Mouse (Mus musculus) embryonic facial prominence, embryonic 15.5 days (tissue): ENCODE results near the gene Dclk2. TPM values are rescaled to one million over a fixed set of nuclear protein-coding genes. Genes with fewer than 3 reads are reported as not detected.

Experiments used
- ATAC-seq: fragments of 200-750 bp; cut with Nextera tagmentation; 2 replicates; pipeline ENCODE4 v1.8.0; 2017; ENCODE audit warnings: low read depth, moderate TSS enrichment; ENCODE audit not compliant: insufficient number of reproducible peaks, low FRiP score, low TSS enrichment
- H3K27ac ChIP-seq: fragments of 300-500 bp; sonication (generic); replicated peaks from 2 replicates; pipeline ENCODE4 v1.5.1; 2015; ENCODE audit warnings: mild to moderate bottlenecking, inconsistent platforms
- H3K27me3 ChIP-seq: fragments of 300-500 bp; sonication (generic); 2 replicates; pipeline ENCODE4 v1.6.1; 2015; ENCODE audit warnings: inconsistent platforms
- H3K36me3 ChIP-seq: fragments of 300-500 bp; sonication (generic); 2 replicates; pipeline ENCODE4 v1.6.1; 2015; ENCODE audit warnings: mild to moderate bottlenecking, inconsistent platforms
- H3K4me1 ChIP-seq: fragments of 300-500 bp; sonication (generic); 2 replicates; pipeline ENCODE4 v1.6.1; 2015; ENCODE audit warnings: inconsistent platforms
- H3K4me2 ChIP-seq: fragments of 300-500 bp; sonication (generic); replicated peaks from 2 replicates; pipeline ENCODE4 v1.6.1; 2015; ENCODE audit warnings: mild to moderate bottlenecking, inconsistent platforms
- H3K4me3 ChIP-seq: fragments of 300-500 bp; sonication (generic); replicated peaks from 2 replicates; pipeline ENCODE4 v1.5.1; 2015; ENCODE audit warnings: mild to moderate bottlenecking, inconsistent platforms
- H3K9ac ChIP-seq: fragments of 300-500 bp; sonication (generic); 2 replicates; pipeline ENCODE4 v1.6.1; 2015; ENCODE audit warnings: inconsistent platforms
- H3K9me3 ChIP-seq: fragments of 300-500 bp; sonication (generic); replicated peaks from 2 replicates; pipeline ENCODE4 v1.6.1; 2016; ENCODE audit warnings: inconsistent platforms
- WGBS: fragments of 180-500 bp; shearing (Covaris S2); methylation state at CpG from one replicate; pipeline ENCODE4 v1.1.7; 2015; 5-methylcytosine and 5-hydroxymethylcytosine counted together
- polyA plus RNA-seq: library from polyadenylated mRNA; unstranded; fragments of >200 nt; fragmentation: Nextera tagmentation; extraction: Ambion mirVana; gene quantifications from 2 replicates; pipeline ENCODE4 v1.2.1, GENCODE M21; 2015

The Dclk2 gene
- polyA plus RNA-seq, 1 experiment from 2014 or later: 13.9 TPM

DNA sequence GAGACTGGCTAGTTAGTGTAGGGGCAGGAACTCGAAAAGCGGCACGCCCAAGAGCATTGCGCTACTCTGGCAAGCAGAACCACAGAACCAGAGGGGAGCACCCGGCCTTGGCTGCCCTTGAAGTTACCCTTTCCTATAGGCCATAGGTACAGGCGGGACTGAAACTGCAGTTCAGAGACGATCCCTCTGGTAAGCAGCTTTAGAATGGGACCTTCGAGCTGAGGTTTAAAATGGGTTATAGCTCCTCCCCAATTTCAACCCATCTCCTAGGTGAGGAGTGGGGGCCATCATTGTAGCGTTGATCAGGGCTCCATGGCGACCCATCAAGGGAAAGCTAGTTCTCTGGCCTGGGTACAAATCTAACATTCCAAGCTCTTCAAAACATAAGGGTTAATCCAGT is 3.0 kb upstream of the Dclk2 start:
- Histone ChIP-seq H3K4me1 (peaks cover 16% of the 10 kb centered on the region), H3K27ac (no peak overlapping the region), H3K27me3 (peaks cover 15% of the 10 kb centered on the region; the same call in 1 of the 2 replicates), H3K9ac (no peak overlapping the region), H3K4me3 (no peak overlapping the region), H3K36me3 (no peaks in the 10 kb centered on the region), H3K4me2 (no peak overlapping the region), H3K9me3 (no peaks in the 10 kb centered on the region)
- ATAC-seq: no peak
- WGBS: 87% methylated on average over 10 of the region's 10 CpGs

DNA sequence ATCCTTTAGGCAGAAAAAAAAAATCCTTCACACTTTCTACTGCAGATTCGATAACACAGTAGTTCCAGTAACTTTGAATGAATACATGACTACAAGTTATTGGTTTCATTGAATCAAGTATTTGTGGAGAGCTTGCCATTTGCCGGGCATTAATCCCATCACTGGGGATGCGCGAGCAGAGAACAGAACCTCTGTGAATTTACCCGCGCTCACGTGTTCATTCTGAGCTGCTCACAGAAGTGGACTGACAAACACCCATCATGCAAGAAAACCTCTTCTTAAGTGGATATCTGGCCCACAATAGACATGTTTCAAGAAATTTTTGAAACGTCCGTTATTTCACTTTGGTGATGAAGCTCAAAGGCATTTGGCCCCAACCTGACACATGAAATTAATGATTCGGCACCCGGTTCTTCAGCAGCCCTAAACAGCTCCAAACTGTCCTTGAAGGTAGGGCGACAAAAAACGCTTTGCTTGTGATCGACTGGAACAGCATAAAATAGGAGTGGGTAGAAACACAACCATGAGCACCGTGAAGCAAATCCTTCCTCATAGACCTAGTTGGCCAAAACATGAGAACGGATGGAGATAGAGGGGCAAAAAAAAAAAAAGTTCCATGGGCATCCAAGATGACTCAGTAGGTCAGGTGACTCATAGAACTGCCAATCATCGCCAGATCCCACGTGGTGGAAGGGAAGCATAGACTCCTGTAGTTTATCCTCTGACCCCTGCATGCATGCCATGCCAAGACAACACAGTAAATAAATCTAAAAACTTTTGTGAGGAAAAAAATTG is 726 bp upstream of the Dclk2 start:
- Histone ChIP-seq H3K4me2 (peak overlapping the region; percentile 92), H3K4me3 (peak overlapping the region; percentile 83), H3K4me1 (peaks cover 16% of the 10 kb centered on the region), H3K9me3 (no peaks in the 10 kb centered on the region), H3K27me3 (peaks cover 15% of the 10 kb centered on the region; the same call in 1 of the 2 replicates), H3K27ac (no peak overlapping the region), H3K9ac (no peak overlapping the region), H3K36me3 (no peaks in the 10 kb centered on the region)
- WGBS: 70% methylated on average over 18 of the region's 18 CpGs
- no peak for ATAC-seq

DNA sequence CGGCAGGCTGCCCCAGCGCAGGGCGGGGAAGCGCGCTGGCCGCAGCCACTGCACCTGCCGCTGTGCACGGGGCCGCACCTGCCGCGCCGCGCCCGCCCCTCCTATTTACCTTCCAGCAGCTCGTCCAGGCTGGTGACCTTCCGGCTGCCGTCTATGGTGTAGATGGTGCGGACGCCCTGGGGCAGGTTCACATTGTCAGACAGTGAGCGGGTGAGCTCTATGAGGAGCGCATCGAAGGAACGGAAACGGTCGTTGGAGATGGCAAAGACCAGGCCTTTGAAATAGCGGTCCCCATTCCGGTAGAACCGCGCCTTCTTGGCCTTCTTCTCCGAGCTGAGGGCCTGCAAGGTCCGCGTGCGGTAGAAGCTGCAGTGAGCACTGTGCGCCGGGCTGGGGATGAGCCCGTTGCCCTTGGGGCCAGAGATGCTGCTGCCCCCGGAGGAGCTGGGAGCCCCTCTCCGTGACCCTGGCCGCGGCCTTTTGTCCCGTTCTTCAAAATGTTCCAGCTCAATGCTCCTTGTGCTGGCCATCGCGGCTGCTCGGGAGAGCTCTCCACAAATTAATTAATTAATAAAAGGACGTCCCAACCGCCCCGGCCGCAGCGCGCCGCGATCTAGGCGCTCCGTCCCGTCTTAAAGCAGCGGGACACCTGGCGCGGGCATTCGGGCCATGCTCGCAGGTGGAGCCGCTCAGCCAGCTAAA is 860 bp downstream of the Dclk2 start:
- H3K9ac ChIP-seq: peak overlapping the region; percentile 58
- H3K4me1 ChIP-seq: peaks cover 16% of the 10 kb centered on the region
- H3K27ac ChIP-seq: no peak overlapping the region
- H3K27me3 ChIP-seq: peaks cover 15% of the 10 kb centered on the region; the same call in 1 of the 2 replicates
- no peaks in the 10 kb centered on the region for H3K9me3 ChIP-seq
- WGBS: under 1% methylated on average over 61 of the region's 61 CpGs
- ATAC-seq: peak; percentile 39; the same call in 1 of the 2 replicates
- H3K36me3 ChIP-seq: no peaks in the 10 kb centered on the region
- peak overlapping the region; percentile 92 for H3K4me2 ChIP-seq
- peak overlapping the region; percentile 83 for H3K4me3 ChIP-seq

DNA sequence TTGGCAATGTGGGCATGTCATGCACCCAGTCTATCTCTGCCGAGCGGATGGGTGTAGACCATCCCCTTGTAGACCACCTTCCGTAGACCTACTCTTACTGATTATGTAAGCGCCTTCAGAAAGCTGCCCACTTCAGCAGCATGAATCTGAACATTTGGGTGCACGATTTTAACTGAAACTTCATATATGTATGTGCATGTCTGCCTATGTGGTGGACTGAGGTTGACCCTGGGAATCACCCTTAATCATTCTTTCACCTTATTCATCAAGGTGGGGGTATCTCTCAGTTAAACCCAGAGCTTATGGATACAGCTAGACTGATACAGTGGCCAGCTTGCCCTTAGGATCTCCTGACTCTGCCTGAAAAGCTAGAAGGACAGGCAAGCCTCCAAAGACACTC is 3.6 kb downstream of the Dclk2 start:
- no peak for ATAC-seq
- H3K27me3 ChIP-seq: peaks cover 15% of the 10 kb centered on the region; the same call in 1 of the 2 replicates
- H3K4me1 ChIP-seq: peaks cover 16% of the 10 kb centered on the region
- H3K9me3 ChIP-seq: no peaks in the 10 kb centered on the region
- H3K4me2 ChIP-seq: no peak overlapping the region
- H3K27ac ChIP-seq: no peak overlapping the region
- H3K36me3 ChIP-seq: no peaks in the 10 kb centered on the region
- no peak overlapping the region for H3K4me3 ChIP-seq
- no peak overlapping the region for H3K9ac ChIP-seq
- 97% methylated on average over 5 of the region's 5 CpGs for WGBS

DNA sequence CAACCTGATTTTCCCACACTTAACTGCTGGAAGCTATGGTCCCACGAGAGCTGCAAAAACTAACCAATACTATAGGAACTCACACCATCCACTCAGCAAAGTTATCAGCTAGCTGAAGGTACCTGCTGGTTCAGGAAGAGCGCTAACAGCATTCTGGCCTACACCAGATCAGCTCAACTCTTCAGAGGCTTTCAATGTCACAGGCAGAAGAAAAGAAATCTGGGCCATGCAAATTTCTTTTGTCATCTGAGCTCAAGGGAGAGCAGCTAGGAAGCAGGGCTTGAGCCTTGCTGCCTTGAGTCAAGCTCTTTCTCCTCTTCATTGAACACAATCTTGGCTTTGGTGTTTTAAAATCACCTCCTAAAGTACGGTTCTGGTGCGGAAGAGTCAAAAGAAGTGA is 4.0 kb downstream of the Dclk2 start:
- no peak overlapping the region for H3K4me3 ChIP-seq
- no peak for ATAC-seq
- WGBS: 91% methylated on average over 4 of the region's 4 CpGs

DNA sequence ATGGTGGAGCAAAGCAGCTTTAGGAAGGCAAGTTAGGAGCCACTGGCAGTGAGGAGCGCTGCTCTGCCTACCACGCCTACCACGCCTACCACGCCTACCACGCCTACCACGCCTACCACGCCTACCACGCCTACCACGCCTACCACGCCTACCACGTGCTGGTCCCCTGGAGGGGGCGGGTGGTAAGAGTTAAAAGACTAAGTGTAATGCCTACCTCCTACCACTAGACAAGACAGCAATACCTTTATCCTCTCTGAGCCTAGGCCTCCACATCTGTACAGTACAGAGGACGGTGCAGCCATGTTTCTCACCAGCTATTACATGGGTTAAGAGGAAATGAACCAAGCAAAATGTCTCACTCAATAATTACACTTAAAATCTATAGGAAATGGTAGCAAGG is 5.4 kb downstream of the Dclk2 start:
- no peak overlapping the region for H3K4me2 ChIP-seq
- H3K27ac ChIP-seq: no peak overlapping the region
- no peak overlapping the region for H3K9ac ChIP-seq
- peaks cover 16% of the 10 kb centered on the region for H3K4me1 ChIP-seq
- no peak for ATAC-seq
- H3K9me3 ChIP-seq: no peaks in the 10 kb centered on the region
- H3K36me3 ChIP-seq: no peaks in the 10 kb centered on the region
- H3K27me3 ChIP-seq: peaks cover 12% of the 10 kb centered on the region; the same call in 1 of the 2 replicates
- whole genome bisulfite sequencing: 63% methylated on average over 13 of the region's 13 CpGs
- H3K4me3 ChIP-seq: no peak overlapping the region

More for the DNA sequence above, 4.0 kb downstream of the Dclk2 start:
- H3K36me3 ChIP-seq: no peaks in the 10 kb centered on the region
- H3K4me2 ChIP-seq: no peak overlapping the region
- peaks cover 16% of the 10 kb centered on the region for H3K4me1 ChIP-seq
- H3K9me3 ChIP-seq: no peaks in the 10 kb centered on the region
- peaks cover 15% of the 10 kb centered on the region; the same call in 1 of the 2 replicates for H3K27me3 ChIP-seq
- H3K9ac ChIP-seq: no peak overlapping the region
- H3K27ac ChIP-seq: no peak overlapping the region

DNA sequence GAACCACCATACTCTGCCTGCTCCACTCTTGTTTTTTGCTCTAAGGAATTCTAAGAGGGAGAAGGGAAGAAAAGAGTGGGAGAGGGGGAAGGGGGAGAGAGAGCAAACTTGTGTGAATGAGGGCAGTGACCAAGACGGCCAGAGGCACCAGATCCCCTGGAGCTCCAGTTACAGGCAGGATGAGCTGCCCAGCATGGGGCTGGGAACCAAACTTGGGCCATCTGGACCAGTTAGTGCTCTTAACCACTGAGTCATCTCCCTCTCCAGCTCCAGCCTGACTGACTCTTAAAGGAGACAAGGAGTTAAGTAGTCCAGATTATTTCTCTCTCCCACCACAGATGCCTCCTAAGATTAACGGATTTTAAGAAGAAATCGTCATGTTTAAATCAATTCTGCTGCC is 6.3 kb downstream of the Dclk2 start:
- H3K36me3 ChIP-seq: no peaks in the 10 kb centered on the region
- WGBS: 63% methylated on average over 3 of the region's 3 CpGs
- H3K4me1 ChIP-seq: peaks cover 6% of the 10 kb centered on the region; the same call in 1 of the 2 replicates
- H3K4me2 ChIP-seq: no peak overlapping the region
- no peak overlapping the region for H3K27ac ChIP-seq
- H3K27me3 ChIP-seq: peaks cover 3% of the 10 kb centered on the region; the same call in 1 of the 2 replicates
- no peak overlapping the region for H3K9ac ChIP-seq
- no peak for ATAC-seq
- no peaks in the 10 kb centered on the region for H3K9me3 ChIP-seq
- H3K4me3 ChIP-seq: no peak overlapping the region

DNA sequence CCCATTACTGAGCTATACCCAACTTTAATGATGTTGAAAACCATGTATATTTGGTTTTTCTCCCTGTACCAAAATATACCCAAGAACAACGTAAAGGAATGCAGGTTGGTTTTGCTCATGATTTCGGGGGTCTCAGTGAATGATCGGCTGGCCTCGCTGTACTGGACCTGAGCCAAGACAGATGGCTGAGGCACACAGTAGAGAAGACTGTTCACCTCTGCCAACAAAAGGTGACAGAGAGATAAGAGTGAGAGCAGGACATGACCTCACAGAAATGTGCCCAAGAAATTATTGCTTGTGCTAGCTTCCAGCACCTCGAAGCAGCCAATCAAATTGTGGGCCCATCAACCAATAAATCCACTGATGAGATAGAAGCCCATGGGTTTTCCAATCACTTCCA is 22.3 kb downstream of the Dclk2 start:
- no peaks in the 10 kb centered on the region for H3K36me3 ChIP-seq
- H3K4me3 ChIP-seq: no peak overlapping the region
- no peak for ATAC-seq
- no peaks in the 10 kb centered on the region for H3K27me3 ChIP-seq
- no peak overlapping the region for H3K4me2 ChIP-seq
- H3K27ac ChIP-seq: peak overlapping the region; percentile 78
- no peaks in the 10 kb centered on the region for H3K9me3 ChIP-seq
- H3K9ac ChIP-seq: no peak overlapping the region
- WGBS: 74% methylated on average over 5 of the region's 5 CpGs
- peaks cover 14% of the 10 kb centered on the region for H3K4me1 ChIP-seq

DNA sequence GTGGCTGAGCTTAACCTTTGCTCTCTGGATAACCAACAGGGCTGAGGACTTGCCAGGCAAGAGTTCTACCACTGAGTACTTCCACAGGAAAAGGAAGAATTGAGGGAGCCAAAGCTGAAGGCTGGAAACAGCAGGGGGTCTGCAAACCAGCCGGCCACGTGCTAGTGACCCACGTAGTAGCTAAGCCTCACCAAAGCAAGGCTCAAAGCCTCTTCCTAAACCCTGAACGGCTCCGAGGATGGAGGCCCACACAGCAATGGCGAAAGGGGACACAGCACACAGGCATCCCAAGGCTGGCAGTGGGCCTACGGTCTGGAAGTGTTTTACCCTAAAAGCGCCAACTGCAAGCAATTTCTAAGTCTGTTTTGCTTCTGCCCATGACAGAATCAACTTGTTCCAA is 23.1 kb downstream of the Dclk2 start:
- no peak overlapping the region for H3K9ac ChIP-seq
- 36% methylated on average over 8 of the region's 8 CpGs for WGBS
- peak overlapping the region; percentile 91 for H3K27ac ChIP-seq
- H3K9me3 ChIP-seq: no peaks in the 10 kb centered on the region
- peaks cover 14% of the 10 kb centered on the region for H3K4me1 ChIP-seq
- peak overlapping the region; percentile 15; the same call in 1 of the 2 replicates for H3K4me2 ChIP-seq
- no peaks in the 10 kb centered on the region for H3K27me3 ChIP-seq
- no peak overlapping the region for H3K4me3 ChIP-seq
- H3K36me3 ChIP-seq: no peaks in the 10 kb centered on the region
- ATAC-seq: peak; percentile 77

DNA sequence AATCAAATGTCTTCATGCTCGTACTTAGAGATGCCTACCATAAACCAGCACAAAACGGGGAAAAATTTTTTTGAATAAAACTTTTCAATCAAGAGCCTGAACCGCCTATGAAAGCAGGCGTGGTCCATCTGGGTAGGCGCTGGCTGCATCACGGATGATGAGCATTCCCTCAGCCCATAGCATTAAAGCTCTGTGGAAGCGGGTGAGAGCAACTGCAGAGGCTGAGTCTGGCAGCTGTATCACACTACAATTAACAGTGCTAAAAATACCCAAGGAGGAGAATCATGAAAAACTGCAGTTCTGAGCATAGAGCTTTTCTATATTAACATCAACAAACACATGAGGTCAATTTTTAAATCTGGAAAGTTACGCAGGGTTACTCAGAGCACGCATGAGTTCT is 23.6 kb downstream of the Dclk2 start:
- H3K9me3 ChIP-seq: no peaks in the 10 kb centered on the region
- H3K27me3 ChIP-seq: no peaks in the 10 kb centered on the region
- no peaks in the 10 kb centered on the region for H3K36me3 ChIP-seq
- peaks cover 14% of the 10 kb centered on the region for H3K4me1 ChIP-seq
- 49% methylated on average over 9 of the region's 9 CpGs for WGBS
- 0 out of 2 replicates have a peak overlapping the region, but pooled peaks have one; percentile 10 for H3K4me2 ChIP-seq
- ATAC-seq: peak; percentile 78
- peak overlapping the region; percentile 91 for H3K27ac ChIP-seq
- no peak overlapping the region for H3K4me3 ChIP-seq
- H3K9ac ChIP-seq: no peak overlapping the region

DNA sequence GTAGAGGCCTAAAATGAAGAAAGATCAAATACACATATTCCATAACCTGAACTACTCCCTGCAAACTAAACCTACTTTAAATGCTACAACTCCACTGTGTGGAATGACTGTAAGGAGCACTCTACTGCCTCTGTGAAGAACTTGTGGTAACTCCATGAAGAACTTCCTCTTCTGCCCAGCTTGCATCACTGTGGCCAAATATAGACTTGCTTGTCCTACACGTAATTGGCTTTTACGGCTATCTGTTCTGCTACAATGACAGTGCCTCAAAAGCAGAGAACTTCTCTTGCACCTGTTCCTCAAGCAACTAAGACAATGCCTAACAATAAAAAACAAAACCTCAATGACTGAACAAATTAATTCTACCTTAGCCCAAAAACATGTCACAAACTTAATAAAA is 26.2 kb downstream of the Dclk2 start:
- H3K4me1 ChIP-seq: peaks cover 14% of the 10 kb centered on the region
- ATAC-seq: no peak
- no peak overlapping the region for H3K27ac ChIP-seq
- no peak overlapping the region for H3K4me2 ChIP-seq
- H3K9ac ChIP-seq: no peak overlapping the region
- WGBS: 80% methylated on average over 2 of the region's 2 CpGs
- no peaks in the 10 kb centered on the region for H3K27me3 ChIP-seq
- no peak overlapping the region for H3K4me3 ChIP-seq
- no peaks in the 10 kb centered on the region for H3K9me3 ChIP-seq
- H3K36me3 ChIP-seq: no peaks in the 10 kb centered on the region
